Mouse (Mus musculus): Measurements from ENCODE around the gene Pde4b.

DNA sequence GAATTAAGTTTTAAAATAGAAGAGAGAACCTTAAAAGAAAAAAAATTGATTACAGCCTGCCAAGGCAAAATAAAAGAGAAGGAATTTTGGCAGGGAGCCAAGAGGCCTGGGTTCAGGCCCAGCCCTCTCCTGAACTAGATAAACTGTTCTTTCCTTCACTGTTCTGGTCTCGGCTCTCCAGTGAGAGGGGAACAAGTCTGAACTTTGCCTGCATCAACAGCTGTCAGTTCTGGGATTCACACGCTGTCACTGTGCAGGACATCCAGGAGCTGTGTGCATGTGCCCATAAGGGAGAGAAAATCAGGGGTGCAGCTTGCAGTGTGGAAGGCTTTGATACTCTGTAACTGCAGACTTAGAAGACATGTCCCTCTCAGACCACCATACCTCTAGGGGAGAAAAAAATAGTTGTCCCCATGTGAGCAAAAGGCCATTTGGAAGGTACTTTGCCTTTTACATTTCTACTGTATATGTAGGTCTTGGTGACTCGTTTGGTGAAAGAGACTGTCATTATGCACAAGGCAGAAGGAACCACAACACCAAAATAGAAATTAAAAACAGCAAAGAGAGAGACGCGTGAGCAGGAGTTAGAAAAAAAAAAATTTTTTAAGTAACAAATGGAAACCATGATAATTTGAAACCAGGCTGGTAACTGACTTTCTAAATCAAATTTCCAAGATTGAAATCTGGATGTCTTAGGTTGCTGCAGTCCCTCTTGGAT lies 352.2 kb downstream of the Pde4b start:
- TF ChIP-seq CTCF (conservative IDR thresholded peaks at IDR 0.05; ENCODE audit: low read length), result no peak
- TF ChIP-seq POU5F1 (IDR thresholded peaks at IDR 0.05; ENCODE audit: borderline replicate concordance, low read length), result no peak
